Mouse (Mus musculus): ENCODE measurements around the gene Selenom. TPM values are rescaled to one million over a fixed set of nuclear protein-coding genes. Genes with fewer than 3 reads are reported as not detected.

The Selenom gene
- polyA plus RNA-seq, 1 experiment from 2014 or later = 153 TPM

DNA sequence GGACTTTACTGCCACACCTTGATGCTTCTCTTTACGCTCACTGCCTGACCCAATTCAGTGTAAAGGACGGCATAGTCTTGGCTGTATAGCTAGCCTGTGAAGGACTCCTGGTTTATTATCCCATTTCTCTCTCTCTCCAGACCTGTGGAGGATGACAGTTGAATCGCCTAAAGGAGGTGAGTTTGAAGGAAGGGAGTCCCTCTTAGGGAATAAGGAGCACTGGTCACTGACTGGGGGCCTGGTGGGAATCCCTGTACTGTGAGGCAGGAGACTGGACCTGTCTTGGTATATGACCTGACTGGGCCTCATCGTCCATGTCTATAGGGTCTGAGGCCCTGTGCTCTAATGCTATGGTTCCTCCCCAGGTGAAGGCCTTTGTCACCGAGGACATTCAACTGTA lies 1.6 kb downstream of the Selenom start:
- 78% methylated on average over 5 of the region's 5 CpGs for WGBS
- Histone ChIP-seq H3K4me3 (peak overlapping the region; percentile 60; the same call in 1 of the 2 replicates), H3K4me2 (replicated peaks) (peak overlapping the region; percentile 77), H3K27ac (no peak overlapping the region), H3K4me1 (peaks cover 29% of the 10 kb centered on the region), H3K36me3 (peaks cover 24% of the 10 kb centered on the region), H3K9me3 (no peaks in the 10 kb centered on the region), H3K27me3 (peaks cover 28% of the 10 kb centered on the region), H3K9ac (no peak overlapping the region; the same call in 1 of the 2 replicates)
- no peak for ATAC-seq (ENCODE audit: low FRiP score, low read depth)

DNA sequence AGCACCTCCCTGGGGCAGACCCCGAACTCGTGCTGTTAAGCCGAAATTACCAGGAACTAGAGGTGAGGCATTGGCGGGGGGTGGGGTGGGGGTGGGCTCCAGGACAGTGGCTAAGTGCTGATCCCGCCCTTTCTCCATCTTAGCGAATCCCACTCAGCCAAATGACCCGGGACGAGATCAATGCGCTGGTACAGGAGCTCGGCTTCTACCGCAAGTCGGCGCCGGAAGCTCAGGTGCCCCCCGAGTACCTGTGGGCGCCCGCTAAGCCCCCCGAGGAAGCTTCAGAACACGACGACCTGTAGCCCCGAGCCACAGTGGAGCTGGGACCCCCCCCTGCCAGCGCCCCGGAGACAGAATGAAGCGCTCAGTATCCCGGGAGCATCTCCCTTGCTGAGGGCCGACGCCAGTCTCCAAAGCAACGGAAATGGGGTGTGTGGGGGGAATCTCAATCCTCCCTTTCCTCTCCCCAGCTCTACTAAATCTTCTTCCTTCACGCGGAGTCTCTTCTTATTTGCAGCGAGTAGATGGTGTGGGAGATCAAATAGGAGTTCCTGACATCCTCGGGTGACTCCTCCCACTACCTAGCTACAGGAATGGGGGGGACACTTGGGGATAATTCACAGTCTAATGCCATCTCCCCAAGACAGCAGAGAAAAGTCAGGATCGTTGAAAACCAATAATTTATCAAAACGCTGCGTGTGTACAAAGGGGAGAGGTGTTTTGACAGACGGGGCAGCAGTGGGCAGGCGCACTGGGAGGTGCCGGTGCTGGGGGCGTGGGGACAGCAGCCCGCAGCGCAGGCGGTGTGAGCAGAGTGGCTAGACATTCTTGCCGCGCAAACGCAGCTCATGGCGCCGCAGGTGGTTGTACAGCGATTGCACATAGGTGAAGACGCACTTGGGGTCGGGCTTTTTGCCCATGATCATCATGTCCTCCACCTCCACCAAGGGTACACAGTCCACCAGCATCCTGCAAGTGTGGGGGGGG lies 2.7 kb downstream of the Selenom start:
- peak; percentile 12; the same call in 1 of the 2 replicates for ATAC-seq (ENCODE audit: low FRiP score, low read depth)
- peak overlapping the region; percentile 77 for H3K4me2 ChIP-seq (replicated peaks)
- H3K4me1 ChIP-seq = peaks cover 29% of the 10 kb centered on the region
- H3K9ac ChIP-seq = peak overlapping the region; percentile 50
- H3K4me3 ChIP-seq = peak overlapping the region; percentile 60
- 1% methylated on average over 50 of the region's 50 CpGs for WGBS
- H3K9me3 ChIP-seq = no peaks in the 10 kb centered on the region
- peaks cover 34% of the 10 kb centered on the region for H3K36me3 ChIP-seq
- H3K27ac ChIP-seq = no peak overlapping the region
- H3K27me3 ChIP-seq = peaks cover 28% of the 10 kb centered on the region

DNA sequence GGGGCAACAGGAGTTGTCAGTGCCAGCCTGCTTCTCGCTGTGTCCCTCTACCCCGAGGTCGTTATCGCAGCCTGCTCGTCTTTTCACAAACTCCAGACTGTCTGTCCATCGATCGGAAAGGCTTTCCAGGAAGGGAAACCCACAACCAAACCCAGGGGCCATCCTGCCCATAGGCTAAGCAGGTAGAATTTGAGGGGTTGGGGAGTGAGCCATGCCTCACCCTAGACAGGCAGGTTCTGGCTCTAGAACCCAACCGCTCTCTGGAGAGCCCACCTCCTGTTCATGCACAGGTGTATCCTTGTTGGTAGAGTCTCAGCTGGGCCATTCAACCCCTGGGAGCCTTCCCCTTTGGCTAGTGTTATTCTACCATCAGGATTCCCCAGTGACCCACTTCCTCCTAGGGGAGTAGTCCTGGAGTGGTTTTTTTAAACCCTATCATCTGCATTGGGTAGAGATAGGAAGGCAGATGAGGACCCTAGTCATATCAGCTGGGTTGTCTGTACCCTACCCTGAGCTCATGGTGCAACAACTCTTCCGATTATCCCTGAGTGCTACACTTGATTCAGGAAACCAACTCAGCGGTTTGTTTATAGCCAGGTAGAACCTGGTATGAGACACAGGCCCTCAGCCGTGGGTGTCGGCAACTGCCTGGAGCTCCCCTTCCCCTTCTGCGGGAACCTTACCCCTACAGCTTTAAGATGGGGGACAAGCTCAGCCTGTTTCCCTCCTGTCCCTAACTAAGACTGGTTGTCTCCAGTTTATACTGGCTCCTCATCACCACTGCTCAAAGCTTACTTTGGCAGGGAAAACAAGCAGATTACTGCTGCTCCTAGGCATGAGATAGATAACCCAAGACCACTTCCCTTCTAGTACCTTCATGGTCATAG lies 3.6 kb downstream of the Selenom start:
- peak overlapping the region; percentile 77 for H3K4me2 ChIP-seq (replicated peaks)
- no peak overlapping the region; the same call in 1 of the 2 replicates for H3K9ac ChIP-seq
- 56% methylated on average over 13 of the region's 13 CpGs for WGBS
- no peak overlapping the region for H3K27ac ChIP-seq
- peak overlapping the region; percentile 60 for H3K4me3 ChIP-seq
- peaks cover 29% of the 10 kb centered on the region for H3K4me1 ChIP-seq
- H3K9me3 ChIP-seq = no peaks in the 10 kb centered on the region
- peaks cover 28% of the 10 kb centered on the region for H3K27me3 ChIP-seq
- no peak for ATAC-seq (ENCODE audit: low FRiP score, low read depth)
- peaks cover 43% of the 10 kb centered on the region for H3K36me3 ChIP-seq

DNA sequence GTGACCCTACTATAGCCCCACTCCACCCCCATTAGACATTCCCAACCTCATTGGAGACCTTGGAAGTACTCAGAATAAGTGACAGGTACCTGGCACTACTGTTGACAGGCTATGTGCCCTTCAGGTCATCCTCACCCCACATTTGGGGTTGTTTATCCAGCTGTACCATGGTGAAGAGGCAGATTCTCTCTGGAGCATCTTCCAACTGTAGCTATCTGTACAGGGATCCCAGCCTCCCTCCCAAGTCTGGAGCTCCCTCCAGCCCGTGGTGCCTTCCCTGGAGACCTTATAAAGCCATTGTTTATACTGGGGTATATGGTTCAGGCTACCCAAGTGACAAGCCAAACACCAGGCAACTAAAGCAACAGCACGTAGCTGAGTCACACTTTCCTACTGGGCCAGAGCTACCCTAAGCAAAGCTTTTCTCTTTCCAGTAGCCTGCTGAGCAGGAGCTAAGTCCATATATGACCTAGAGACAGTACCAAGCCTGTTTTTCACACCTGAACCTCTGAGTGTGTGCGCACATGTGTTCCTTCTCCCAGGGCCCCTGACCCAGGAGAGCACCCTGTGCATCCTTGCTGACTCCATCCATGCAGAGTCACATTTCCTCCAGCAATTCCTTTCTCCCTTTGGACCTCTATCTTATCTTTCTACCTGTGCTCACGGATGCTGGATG lies 4.7 kb downstream of the Selenom start:
- no peak overlapping the region for H3K4me3 ChIP-seq
- peaks cover 29% of the 10 kb centered on the region for H3K4me1 ChIP-seq
- H3K27me3 ChIP-seq = peaks cover 28% of the 10 kb centered on the region
- no peak overlapping the region for H3K27ac ChIP-seq
- no peak for ATAC-seq (ENCODE audit: low FRiP score, low read depth)
- peaks cover 54% of the 10 kb centered on the region for H3K36me3 ChIP-seq
- H3K9me3 ChIP-seq = no peaks in the 10 kb centered on the region
- H3K4me2 ChIP-seq (replicated peaks) = no peak overlapping the region
- H3K9ac ChIP-seq = no peak overlapping the region
- WGBS = 69% methylated on average over 4 of the region's 4 CpGs

DNA sequence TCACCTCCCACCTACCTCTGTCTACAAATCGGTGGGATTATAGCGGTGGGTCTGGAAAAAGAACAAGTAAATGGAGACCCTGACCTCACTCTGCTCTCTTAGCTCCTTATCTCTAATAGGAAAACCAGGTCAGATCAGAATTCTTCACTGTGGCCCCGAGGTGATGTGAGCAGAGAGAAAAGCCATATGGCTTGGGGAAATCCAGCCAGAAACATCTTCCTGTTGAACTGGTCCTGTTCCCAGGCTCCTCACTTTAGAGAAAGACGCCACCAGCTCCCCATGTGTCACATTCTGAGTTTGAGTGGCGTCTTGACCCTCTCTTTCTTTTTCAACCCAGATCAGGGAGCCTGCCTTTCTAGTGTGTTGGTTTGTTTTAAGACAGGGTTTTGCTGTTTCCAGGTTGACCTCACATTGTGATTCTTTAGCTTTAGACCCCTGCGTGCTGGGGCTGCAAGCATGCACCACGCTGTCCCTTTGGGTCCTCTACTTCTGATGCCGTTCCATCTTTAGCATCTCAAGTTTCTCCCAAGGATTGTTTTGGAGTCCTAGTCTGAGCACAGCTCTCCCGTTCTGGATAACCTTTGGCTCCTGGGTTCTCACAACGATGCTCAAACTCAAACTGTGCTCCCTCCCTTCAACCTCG lies 5.4 kb downstream of the Selenom start:
- Histone ChIP-seq H3K36me3 (peaks cover 60% of the 10 kb centered on the region), H3K4me3 (no peak overlapping the region), H3K27me3 (peaks cover 28% of the 10 kb centered on the region), H3K9ac (no peak overlapping the region), H3K4me1 (peaks cover 29% of the 10 kb centered on the region), H3K27ac (no peak overlapping the region), H3K9me3 (no peaks in the 10 kb centered on the region), H3K4me2 (replicated peaks) (no peak overlapping the region)
- ATAC-seq (ENCODE audit: low FRiP score, low read depth) = no peak
- 83% methylated on average over 11 of the region's 11 CpGs for WGBS

DNA sequence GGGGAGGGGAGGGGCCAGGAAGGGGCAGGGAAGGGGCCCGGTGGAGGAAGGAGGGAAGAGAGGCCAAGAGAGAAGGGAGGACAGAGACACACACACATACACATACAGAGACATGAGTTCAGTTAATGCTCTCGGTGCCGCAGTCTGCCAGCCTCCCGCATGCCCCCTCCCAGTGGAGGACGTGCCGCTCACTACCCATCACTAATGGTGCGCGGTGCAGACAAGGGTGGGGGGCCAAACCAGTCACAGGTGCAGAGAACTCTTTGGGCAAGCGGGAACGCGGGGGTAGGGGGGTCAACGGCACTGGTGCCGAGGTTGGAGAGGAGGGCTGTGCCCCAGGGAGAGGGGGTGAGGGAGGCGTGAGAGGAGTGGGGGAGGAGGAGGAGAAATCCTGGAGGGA lies 6.4 kb downstream of the Selenom start:
- Histone ChIP-seq H3K4me3 (no peak overlapping the region), H3K27ac (no peak overlapping the region), H3K9me3 (no peaks in the 10 kb centered on the region), H3K36me3 (peaks cover 71% of the 10 kb centered on the region), H3K4me2 (replicated peaks) (no peak overlapping the region), H3K27me3 (peaks cover 22% of the 10 kb centered on the region), H3K4me1 (peaks cover 21% of the 10 kb centered on the region), H3K9ac (no peak overlapping the region)
- no peak for ATAC-seq (ENCODE audit: low FRiP score, low read depth)
- 83% methylated on average over 13 of the region's 14 CpGs for WGBS

DNA sequence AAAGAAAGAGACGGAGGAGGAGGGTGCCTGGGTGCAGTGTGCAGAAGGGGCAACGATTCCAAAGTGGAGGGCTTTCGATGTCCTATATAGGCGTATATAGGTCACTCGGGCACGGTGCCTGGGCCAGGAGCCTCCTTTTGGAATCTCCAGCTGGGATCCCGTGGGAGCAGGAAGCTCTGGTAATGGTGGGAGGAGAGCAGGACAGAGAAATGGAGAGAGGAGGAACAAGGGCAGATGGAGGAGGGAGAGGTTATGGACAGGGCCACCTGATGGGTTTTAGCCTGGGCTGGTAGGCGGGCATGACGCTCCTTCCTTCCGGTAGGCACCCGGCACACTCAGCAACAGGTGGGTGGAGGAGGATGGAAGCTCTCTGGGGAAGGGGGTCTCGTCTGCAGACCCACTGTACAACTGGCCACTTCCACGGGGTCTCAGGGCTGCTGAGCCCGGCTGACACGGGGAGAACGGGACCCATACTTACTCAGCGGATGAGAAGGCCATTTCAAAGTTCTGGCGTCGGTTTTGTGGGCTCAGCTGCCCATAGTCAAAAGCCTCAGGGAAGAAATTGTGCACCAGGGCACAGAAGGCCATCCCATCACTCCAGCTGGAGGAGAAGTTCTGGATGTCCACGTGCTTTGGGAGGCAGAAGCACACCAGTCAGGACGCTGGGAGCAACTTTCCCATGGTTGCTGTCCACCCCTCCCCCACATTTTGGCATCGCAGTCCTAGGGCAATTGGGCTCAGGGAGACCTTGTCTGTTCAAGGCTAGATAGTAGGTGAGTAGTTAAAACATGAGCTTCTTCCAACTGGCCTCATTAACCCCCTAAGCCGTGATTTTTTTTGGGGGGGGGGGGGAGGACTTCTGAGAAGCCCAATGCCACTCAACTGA lies 7.1 kb downstream of the Selenom start:
- 86% methylated on average over 23 of the region's 23 CpGs for WGBS
- peaks cover 15% of the 10 kb centered on the region for H3K4me1 ChIP-seq
- H3K4me2 ChIP-seq (replicated peaks) = no peak overlapping the region
- ATAC-seq (ENCODE audit: low FRiP score, low read depth) = no peak
- no peak overlapping the region for H3K4me3 ChIP-seq
- peaks cover 15% of the 10 kb centered on the region for H3K27me3 ChIP-seq
- H3K9ac ChIP-seq = no peak overlapping the region
- H3K9me3 ChIP-seq = no peaks in the 10 kb centered on the region
- peaks cover 78% of the 10 kb centered on the region for H3K36me3 ChIP-seq
- H3K27ac ChIP-seq = no peak overlapping the region

DNA sequence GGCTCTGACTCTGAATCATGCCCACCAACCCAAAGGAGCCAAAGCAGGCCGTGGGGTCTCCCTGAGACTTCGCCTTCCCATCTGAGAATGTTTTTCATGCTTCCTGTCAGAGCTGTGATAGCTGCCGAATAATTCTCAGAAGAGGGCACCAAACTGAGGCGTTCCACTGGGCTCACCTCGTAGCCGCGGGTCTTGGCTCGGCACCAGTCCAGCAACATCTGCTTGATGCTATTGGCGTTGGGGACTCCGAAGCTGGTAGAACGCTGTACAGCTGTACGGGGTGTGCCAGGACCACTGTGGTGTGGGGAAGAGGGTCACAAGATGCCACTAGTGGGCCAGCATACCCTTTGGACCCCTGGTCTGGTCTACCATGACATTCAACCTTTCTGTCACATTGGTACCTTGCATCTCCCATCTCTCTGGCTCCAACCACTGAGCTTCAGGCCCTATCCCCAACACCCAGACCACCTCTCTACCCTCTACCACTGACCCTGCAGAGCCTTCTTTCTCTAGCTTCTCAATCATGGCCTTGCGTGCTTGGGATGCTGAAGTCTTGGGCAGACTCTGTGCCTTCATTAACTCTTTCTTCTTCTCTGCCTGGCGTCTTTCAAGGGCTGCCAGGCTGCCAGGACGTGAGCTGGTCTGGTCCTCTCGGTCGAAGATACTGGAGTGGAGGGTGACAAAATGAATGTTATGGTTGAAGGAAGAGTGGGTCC lies 8.0 kb downstream of the Selenom start:
- Histone ChIP-seq H3K4me1 (peaks cover 6% of the 10 kb centered on the region), H3K36me3 (peaks cover 86% of the 10 kb centered on the region), H3K9me3 (no peaks in the 10 kb centered on the region), H3K4me2 (replicated peaks) (no peak overlapping the region), H3K27ac (no peak overlapping the region), H3K9ac (no peak overlapping the region), H3K27me3 (peaks cover 7% of the 10 kb centered on the region), H3K4me3 (no peak overlapping the region)
- ATAC-seq (ENCODE audit: low FRiP score, low read depth) = no peak
- WGBS = 94% methylated on average over 17 of the region's 17 CpGs

DNA sequence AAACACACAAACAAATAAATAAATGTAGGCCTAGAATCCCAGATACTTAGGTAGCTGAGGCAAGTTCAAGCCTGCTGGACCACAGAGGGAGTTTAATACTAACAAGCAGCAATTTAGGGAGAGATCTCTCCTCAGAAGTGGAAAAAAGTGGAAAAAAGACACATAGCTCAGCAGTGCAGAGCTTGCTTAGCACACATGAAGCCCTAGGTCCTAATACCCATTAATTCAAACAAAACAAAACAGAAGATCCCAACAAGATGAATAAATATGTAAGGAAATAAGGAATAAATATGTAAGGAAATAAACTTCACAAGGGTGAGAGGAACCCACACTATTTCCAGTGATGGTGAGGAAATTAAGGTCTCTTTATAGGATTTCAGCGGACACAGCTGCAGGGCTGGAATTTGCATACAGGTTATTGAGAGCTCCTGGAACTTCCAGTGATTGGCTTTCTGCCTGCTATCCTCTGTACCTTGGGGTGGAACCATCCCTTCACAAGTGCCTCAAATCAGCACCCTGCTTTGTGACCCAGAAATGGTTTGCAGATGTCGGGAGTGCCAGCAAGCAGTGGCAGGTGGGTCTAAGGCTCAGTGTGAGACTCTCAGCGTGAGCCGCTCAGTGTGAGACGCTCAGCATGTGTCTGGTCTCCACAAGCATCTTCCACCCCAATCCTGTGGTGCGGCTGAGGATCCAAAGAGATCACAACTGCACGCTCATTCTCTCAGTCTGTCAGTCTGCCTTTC lies 9.5 kb downstream of the Selenom start:
- H3K36me3 ChIP-seq = peaks cover 99% of the 10 kb centered on the region
- H3K4me2 ChIP-seq (replicated peaks) = no peak overlapping the region
- H3K4me3 ChIP-seq = no peak overlapping the region
- H3K9ac ChIP-seq = no peak overlapping the region
- no peak for ATAC-seq (ENCODE audit: low FRiP score, low read depth)
- H3K4me1 ChIP-seq = no peaks in the 10 kb centered on the region
- WGBS = 82% methylated on average over 7 of the region's 7 CpGs
- H3K27ac ChIP-seq = no peak overlapping the region
- no peaks in the 10 kb centered on the region for H3K9me3 ChIP-seq
- no peaks in the 10 kb centered on the region for H3K27me3 ChIP-seq

DNA sequence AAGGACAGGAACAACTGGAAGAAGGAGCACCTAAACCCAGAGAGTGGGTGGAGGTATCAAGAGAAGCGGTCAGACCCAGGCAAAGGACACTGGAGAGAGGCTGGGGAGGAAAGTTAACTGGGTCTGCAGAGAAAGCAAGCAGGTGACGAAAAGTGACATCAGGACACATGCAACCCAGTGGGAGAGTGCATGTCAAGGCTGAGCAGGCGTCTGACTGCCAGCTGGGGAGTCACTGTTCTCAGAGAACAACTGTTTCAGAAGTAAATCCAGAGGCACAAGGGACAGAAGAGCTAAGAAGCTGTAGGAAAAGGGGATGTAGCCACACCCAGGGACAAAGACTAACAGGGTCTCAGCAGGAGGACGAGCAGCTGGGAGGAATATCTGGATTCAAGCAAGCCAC lies 11.1 kb downstream of the Selenom start:
- H3K9me3 ChIP-seq = no peaks in the 10 kb centered on the region
- H3K27me3 ChIP-seq = no peaks in the 10 kb centered on the region
- no peaks in the 10 kb centered on the region for H3K4me1 ChIP-seq
- no peak overlapping the region for H3K9ac ChIP-seq
- WGBS = 82% methylated on average over 4 of the region's 4 CpGs
- H3K36me3 ChIP-seq = peaks cover 99% of the 10 kb centered on the region
- peak; percentile 14; the same call in 1 of the 2 replicates for ATAC-seq (ENCODE audit: low FRiP score, low read depth)
- H3K4me2 ChIP-seq (replicated peaks) = no peak overlapping the region
- H3K4me3 ChIP-seq = no peak overlapping the region
- no peak overlapping the region for H3K27ac ChIP-seq

Data from limb, embryonic 13.5 days (tissue).